Mouse (Mus musculus): ENCODE results near the gene Maml1. TPM values are rescaled to one million over a fixed set of nuclear protein-coding genes. Genes with fewer than 3 reads are reported as not detected.
A peak's percentile ranks its signal among the peaks of the same experiment; 100 is the strongest.
"Not testable (repeated sequence)": the region's sequence is repeated elsewhere in the genome, so short reads cannot be mapped to it uniquely, and the experiment has no call there.

Gene Maml1
- polyA plus RNA-seq, 1 experiment from 2014 or later, result 9.1 TPM

DNA sequence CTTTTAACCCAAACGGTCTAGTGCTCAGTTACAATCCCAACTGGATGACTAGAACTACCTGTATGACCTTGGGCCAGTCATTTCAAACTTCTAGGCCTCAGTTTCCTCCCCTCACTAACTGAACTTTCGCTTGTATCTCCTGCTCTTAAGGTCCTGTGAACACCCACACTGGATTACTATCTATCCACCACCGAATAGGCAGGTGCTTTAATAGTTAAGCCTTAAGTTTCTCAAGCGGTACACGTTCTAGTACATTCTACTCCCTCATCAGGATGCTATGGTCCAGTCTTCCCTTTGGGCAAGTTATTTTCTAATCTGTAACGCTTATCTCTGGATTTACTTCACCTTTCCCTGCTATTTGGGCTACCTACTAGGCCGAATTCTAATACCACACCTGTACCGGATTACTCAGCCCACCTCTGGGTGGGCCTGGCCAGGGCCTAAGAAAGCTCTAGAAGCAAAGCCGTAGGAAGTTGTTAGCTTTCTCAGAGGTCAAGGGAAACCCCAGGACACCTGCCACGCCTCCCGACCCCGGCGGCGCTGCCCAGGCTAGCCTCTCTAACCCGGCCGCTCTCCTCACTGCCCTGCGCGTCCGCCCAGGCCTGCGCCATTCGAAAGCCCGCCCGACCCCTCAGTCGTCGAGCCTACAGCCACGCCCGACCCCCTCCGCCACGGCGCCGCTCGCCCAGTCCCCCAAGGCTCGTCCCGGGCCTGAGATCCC lies 32.8 kb upstream of the Maml1 start:
- no peaks in the 10 kb centered on the region for H3K9me3 ChIP-seq (ENCODE audit: control insufficient read depth, low read length)
- H3K9ac ChIP-seq (ENCODE audit: low read length), result peak overlapping the region; percentile 99
- ATAC-seq (replicated peaks; ENCODE audit: low FRiP score, low TSS enrichment, low read depth) (peak; percentile 72), DNase-seq (ENCODE audit: low spot score) (no peak)
- H3K4me2 ChIP-seq (ENCODE audit: low read length), result peak overlapping the region; percentile 54
- H3K4me3 ChIP-seq (ENCODE audit: low read depth, low read length), result peak overlapping the region; percentile 98
- WGBS, result 2% methylated on average over 34 of the region's 34 CpGs
- H3K4me1 ChIP-seq (replicated peaks; ENCODE audit: control insufficient read depth, insufficient read depth, low read length), result peaks cover 20% of the 10 kb centered on the region
- no peaks in the 10 kb centered on the region for H3K27me3 ChIP-seq (replicated peaks; ENCODE audit: control insufficient read depth, insufficient read depth, low read length)
- peak overlapping the region; percentile 92 for H3K27ac ChIP-seq (ENCODE audit: low read depth)
- peaks cover under 1% of the 10 kb centered on the region; the same call in 1 of the 2 replicates for H3K36me3 ChIP-seq (ENCODE audit: control insufficient read depth, insufficient read depth, low read length)

GRCm38 (mm10) chr11:50323843-50324242 lies 31.7 kb upstream of the Maml1 start:
- Histone ChIP-seq H3K36me3 (ENCODE audit: control insufficient read depth, insufficient read depth, low read length) (peaks cover 10% of the 10 kb centered on the region; the same call in 1 of the 2 replicates), H3K4me1 (replicated peaks; ENCODE audit: control insufficient read depth, insufficient read depth, low read length) (peaks cover 20% of the 10 kb centered on the region), H3K9ac (ENCODE audit: low read length) (peak overlapping the region; percentile 99; the same call in 1 of the 2 replicates), H3K27me3 (replicated peaks; ENCODE audit: control insufficient read depth, insufficient read depth, low read length) (no peaks in the 10 kb centered on the region), H3K4me2 (ENCODE audit: low read length) (peak overlapping the region; percentile 54), H3K27ac (ENCODE audit: low read depth) (no peak overlapping the region), H3K4me3 (ENCODE audit: low read depth, low read length) (peak overlapping the region; percentile 98), H3K9me3 (ENCODE audit: control insufficient read depth, low read length) (no peaks in the 10 kb centered on the region)
- ATAC-seq (replicated peaks; ENCODE audit: low FRiP score, low TSS enrichment, low read depth) (no peak), DNase-seq (ENCODE audit: low spot score) (peak; percentile 50)
- WGBS, result 29% methylated on average over 1 of the region's 1 CpGs

DNA sequence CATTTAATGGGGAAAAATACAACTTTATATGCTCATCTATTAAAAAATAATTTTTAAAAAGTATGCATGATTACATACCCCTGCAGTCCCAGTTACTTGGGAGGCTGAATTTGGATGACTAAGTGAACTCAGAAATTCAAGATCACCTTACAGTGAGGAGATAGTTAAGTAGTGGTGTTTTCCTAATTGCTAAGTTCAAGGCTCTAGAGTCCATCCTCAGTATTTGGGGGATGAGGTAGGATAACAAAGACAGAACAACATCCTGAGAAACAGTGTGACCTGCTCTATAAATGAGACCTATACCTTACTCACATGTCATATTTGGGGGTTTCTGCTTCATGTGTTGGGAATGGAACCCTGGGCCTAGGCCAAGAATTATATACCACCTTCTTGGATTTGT lies 30.2 kb upstream of the Maml1 start:
- no peak overlapping the region for H3K4me3 ChIP-seq (ENCODE audit: low read depth, low read length)
- H3K27me3 ChIP-seq (replicated peaks; ENCODE audit: control insufficient read depth, insufficient read depth, low read length), result no peaks in the 10 kb centered on the region
- peak overlapping the region; percentile 11; the same call in 1 of the 2 replicates for H3K4me2 ChIP-seq (ENCODE audit: low read length)
- DNase-seq (ENCODE audit: low spot score) (no peak), ATAC-seq (replicated peaks; ENCODE audit: low FRiP score, low TSS enrichment, low read depth) (no peak)
- peaks cover 20% of the 10 kb centered on the region for H3K4me1 ChIP-seq (replicated peaks; ENCODE audit: control insufficient read depth, insufficient read depth, low read length)
- no peaks in the 10 kb centered on the region for H3K9me3 ChIP-seq (ENCODE audit: control insufficient read depth, low read length)
- H3K36me3 ChIP-seq (ENCODE audit: control insufficient read depth, insufficient read depth, low read length), result peaks cover 10% of the 10 kb centered on the region
- no peak overlapping the region for H3K9ac ChIP-seq (ENCODE audit: low read length)
- no peak overlapping the region for H3K27ac ChIP-seq (ENCODE audit: low read depth)

DNA sequence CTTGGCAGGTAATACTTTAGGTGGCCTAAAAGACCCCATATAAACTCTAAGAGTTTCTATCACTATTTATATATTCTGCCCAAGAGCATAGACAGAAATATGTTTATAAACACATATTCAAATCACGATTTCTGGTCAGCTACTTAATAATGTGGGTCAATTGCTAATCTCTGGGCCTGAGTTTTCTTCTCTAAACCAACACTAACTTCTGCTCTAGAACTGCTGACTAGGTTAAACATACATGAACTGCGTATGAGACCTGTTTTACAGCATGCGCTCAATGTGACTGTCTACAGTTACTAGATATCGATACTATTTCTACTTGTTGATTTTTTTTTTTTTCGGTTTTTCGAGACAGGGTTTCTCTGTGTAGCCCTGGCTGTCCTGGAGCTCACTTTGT lies 29.1 kb upstream of the Maml1 start:
- Histone ChIP-seq H3K27me3 (replicated peaks; ENCODE audit: control insufficient read depth, insufficient read depth, low read length) (no peaks in the 10 kb centered on the region), H3K9ac (ENCODE audit: low read length) (no peak overlapping the region), H3K4me1 (replicated peaks; ENCODE audit: control insufficient read depth, insufficient read depth, low read length) (peaks cover 15% of the 10 kb centered on the region), H3K4me2 (ENCODE audit: low read length) (no peak overlapping the region), H3K9me3 (ENCODE audit: control insufficient read depth, low read length) (no peaks in the 10 kb centered on the region), H3K36me3 (ENCODE audit: control insufficient read depth, insufficient read depth, low read length) (peaks cover 15% of the 10 kb centered on the region), H3K4me3 (ENCODE audit: low read depth, low read length) (no peak overlapping the region), H3K27ac (ENCODE audit: low read depth) (no peak overlapping the region)
- DNase-seq (ENCODE audit: low spot score), result no peak
- 90% methylated on average over 6 of the region's 6 CpGs for WGBS
- ATAC-seq (replicated peaks; ENCODE audit: low FRiP score, low TSS enrichment, low read depth), result no peak

DNA sequence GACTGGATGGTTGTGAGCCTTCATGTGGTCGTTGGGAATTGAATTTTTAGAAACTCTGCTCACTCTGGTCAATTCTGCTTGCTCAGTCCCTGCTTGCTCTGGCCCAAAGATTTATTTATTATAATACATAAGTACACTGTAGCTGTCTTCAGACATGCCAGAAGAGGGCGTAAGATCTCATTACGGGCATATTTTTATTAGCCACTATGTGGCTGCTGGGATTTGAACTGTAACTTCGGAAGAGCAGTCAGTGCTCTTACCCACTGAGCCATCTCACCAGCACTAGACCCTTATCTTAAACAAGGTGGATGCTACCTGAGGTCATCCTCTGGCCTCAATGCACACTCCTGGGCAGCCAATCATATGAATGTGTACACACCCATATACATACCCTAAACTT lies 27.2 kb upstream of the Maml1 start:
- H3K27me3 ChIP-seq (replicated peaks; ENCODE audit: control insufficient read depth, insufficient read depth, low read length); H3K4me3 ChIP-seq (ENCODE audit: low read depth, low read length); H3K4me2 ChIP-seq (ENCODE audit: low read length); ATAC-seq (replicated peaks; ENCODE audit: low FRiP score, low TSS enrichment, low read depth); H3K9me3 ChIP-seq (ENCODE audit: control insufficient read depth, low read length); H3K27ac ChIP-seq (ENCODE audit: low read depth); H3K9ac ChIP-seq (ENCODE audit: low read length): not testable (repeated sequence)
- WGBS, result 87% methylated on average over 4 of the region's 4 CpGs
- peak; percentile 13 for DNase-seq (ENCODE audit: low spot score)
- Histone ChIP-seq H3K4me1 (replicated peaks; ENCODE audit: control insufficient read depth, insufficient read depth, low read length) (peaks cover 15% of the 10 kb centered on the region), H3K36me3 (ENCODE audit: control insufficient read depth, insufficient read depth, low read length) (peaks cover 15% of the 10 kb centered on the region)

DNA sequence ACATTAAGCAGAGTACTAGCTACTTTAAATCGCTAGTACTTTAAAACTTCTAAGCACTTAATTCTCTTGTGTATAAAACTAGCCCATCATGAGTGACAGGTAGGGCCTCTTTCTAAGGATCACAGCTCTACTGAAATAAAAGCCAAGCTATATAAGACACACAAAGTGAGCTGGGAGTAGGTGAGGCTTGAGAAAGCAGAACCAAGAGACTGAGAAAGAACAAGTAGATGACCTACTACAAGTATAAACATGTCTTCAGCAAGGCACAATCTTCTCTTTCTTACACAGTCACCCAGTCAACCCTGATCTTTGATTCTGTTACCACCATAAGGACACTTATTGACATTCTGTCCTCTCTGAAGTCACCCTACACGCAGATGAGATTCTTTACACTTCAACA lies 20.7 kb upstream of the Maml1 start:
- no peak for ATAC-seq (replicated peaks; ENCODE audit: low FRiP score, low TSS enrichment, low read depth)
- 77% methylated on average over 2 of the region's 2 CpGs for WGBS

DNA sequence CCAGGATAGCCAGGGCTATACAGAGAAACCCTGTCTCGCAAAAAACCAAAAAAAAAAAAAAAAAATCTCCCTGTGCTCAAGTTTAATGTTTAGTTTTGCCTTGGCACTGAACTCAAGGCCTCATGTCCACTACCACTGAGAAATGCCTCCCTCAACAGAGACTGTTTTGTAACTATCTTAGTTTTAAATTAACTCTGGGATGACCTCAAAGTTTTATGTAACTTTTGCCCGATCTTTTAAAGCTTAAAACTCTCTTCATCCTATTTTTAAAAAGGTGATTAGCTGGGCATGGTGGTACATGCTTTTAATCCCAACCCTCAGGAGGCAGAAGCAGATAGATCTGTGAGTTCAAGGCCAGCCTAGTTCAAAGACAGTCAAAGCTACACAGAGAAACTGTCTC lies 11.3 kb upstream of the Maml1 start:
- Histone ChIP-seq H3K9ac (ENCODE audit: low read length) (no peak overlapping the region), H3K27ac (ENCODE audit: low read depth) (no peak overlapping the region), H3K4me1 (replicated peaks; ENCODE audit: control insufficient read depth, insufficient read depth, low read length) (no peaks in the 10 kb centered on the region), H3K36me3 (ENCODE audit: control insufficient read depth, insufficient read depth, low read length) (peaks cover 99% of the 10 kb centered on the region), H3K4me2 (ENCODE audit: low read length) (no peak overlapping the region), H3K9me3 (ENCODE audit: control insufficient read depth, low read length) (no peaks in the 10 kb centered on the region), H3K4me3 (ENCODE audit: low read depth, low read length) (no peak overlapping the region), H3K27me3 (replicated peaks; ENCODE audit: control insufficient read depth, insufficient read depth, low read length) (no peaks in the 10 kb centered on the region)
- 95% methylated on average over 2 of the region's 2 CpGs for WGBS
- ATAC-seq (replicated peaks; ENCODE audit: low FRiP score, low TSS enrichment, low read depth) (no peak), DNase-seq (ENCODE audit: low spot score) (peak; percentile 23)

More for the DNA sequence above, 20.7 kb upstream of the Maml1 start:
- H3K4me1 ChIP-seq (replicated peaks; ENCODE audit: control insufficient read depth, insufficient read depth, low read length), result no peaks in the 10 kb centered on the region
- H3K27me3 ChIP-seq (replicated peaks; ENCODE audit: control insufficient read depth, insufficient read depth, low read length), result no peaks in the 10 kb centered on the region
- no peak overlapping the region for H3K4me2 ChIP-seq (ENCODE audit: low read length)
- no peak overlapping the region for H3K9ac ChIP-seq (ENCODE audit: low read length)
- H3K27ac ChIP-seq (ENCODE audit: low read depth), result no peak overlapping the region
- H3K36me3 ChIP-seq (ENCODE audit: control insufficient read depth, insufficient read depth, low read length), result peaks cover 56% of the 10 kb centered on the region
- H3K9me3 ChIP-seq (ENCODE audit: control insufficient read depth, low read length), result no peaks in the 10 kb centered on the region
- DNase-seq (ENCODE audit: low spot score), result peak; percentile 12
- no peak overlapping the region for H3K4me3 ChIP-seq (ENCODE audit: low read depth, low read length)

DNA sequence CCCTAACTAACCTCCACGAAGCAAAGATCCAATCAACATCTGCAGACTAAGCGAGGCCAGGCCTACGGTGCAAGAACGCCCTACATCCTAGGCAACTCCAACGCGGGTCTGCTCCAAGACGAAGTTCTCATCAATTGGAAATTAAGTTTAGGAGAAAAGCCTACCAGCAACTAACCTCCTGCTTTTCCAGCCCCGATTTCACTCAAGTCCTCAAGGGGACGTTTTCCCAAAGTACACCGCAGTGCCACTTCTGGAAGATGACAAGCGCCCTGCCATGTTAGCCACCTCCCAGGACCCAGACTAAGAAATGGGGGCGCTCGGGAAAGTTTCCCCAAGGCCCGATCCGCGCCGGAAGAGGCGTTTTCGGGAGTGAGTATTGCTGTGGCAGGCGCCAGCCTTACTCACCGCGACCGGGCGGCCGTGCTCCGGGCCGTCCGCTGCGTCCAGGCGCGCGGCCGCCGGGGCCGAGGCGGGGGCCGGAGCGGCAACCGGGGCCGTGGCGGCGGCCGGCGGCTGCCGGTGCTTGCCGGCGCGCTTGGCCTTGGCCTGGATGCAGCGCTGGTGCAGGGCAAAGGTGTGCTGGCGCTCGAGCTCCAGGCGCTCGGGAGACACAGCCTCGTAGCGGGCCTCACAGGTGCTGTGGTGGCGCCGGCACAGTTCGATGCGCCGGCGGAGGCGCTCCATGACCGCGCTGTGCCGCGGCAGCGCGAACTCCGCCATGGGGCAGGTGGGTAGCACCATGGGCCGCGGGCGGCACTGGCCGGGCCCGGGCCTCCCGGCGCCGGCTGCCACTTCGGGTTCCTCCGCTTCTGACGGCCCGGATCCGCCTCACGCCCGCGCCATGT lies 568 bp downstream of the Maml1 start:
- WGBS, result under 1% methylated on average over 77 of the region's 85 CpGs
- DNase-seq (ENCODE audit: low spot score) (peak; percentile 84), ATAC-seq (replicated peaks; ENCODE audit: low FRiP score, low TSS enrichment, low read depth) (peak; percentile 82)
- H3K4me1 ChIP-seq (replicated peaks; ENCODE audit: control insufficient read depth, insufficient read depth, low read length), result peaks cover 5% of the 10 kb centered on the region
- peak overlapping the region; percentile 66 for H3K4me2 ChIP-seq (ENCODE audit: low read length)
- H3K27me3 ChIP-seq (replicated peaks; ENCODE audit: control insufficient read depth, insufficient read depth, low read length), result no peaks in the 10 kb centered on the region
- peaks cover 28% of the 10 kb centered on the region for H3K36me3 ChIP-seq (ENCODE audit: control insufficient read depth, insufficient read depth, low read length)
- no peaks in the 10 kb centered on the region for H3K9me3 ChIP-seq (ENCODE audit: control insufficient read depth, low read length)
- H3K27ac ChIP-seq (ENCODE audit: low read depth), result peak overlapping the region; percentile 99
- H3K4me3 ChIP-seq (ENCODE audit: low read depth, low read length), result peak overlapping the region; percentile 97
- peak overlapping the region; percentile 99 for H3K9ac ChIP-seq (ENCODE audit: low read length)
